Mouse (Mus musculus) small intestine, adult 2 months (tissue): ENCODE measurements around the gene Slc7a6os.
"Not testable (repeated sequence)": the region's sequence is repeated elsewhere in the genome, so short reads cannot be mapped to it uniquely, and the experiment has no call there.

Experiments
- CTCF ChIP-seq: fragments of 200-500 bp; IDR thresholded peaks from 2 replicates; pipeline ENCODE4 v1.5.1; 2012; ENCODE audit warnings: low read depth, mild to moderate bottlenecking, control low read depth, inconsistent platforms, low read length, moderate library complexity, mixed read lengths; ENCODE audit not compliant: insufficient replicate concordance, insufficient read length; ENCODE audit errors: extremely low read depth
- POLR2A ChIP-seq: fragments of 200-500 bp; IDR thresholded peaks from 2 replicates; pipeline ENCODE4 v1.6.1; 2012; ENCODE audit warnings: low read depth, mild to moderate bottlenecking, control low read depth, inconsistent platforms, low read length, moderate library complexity

DNA sequence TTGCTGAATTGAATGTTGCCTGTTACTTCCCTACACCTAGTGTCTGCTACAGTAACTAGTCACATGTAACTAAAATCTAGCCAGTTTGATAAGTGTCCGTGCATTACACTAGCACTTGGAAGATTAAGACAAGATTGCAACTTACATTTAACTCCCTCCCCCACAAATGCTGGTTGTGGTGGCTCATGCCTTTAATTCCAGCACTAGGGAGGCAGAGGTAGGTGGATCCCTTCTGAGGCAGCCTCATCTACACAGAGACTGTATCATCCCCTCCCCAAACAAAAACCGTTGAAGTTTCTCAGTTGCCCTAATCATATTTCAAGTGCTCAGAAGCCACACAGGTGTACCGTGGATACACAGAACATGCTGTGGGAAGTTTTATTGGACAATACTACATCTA, 11.1 kb downstream of the Slc7a6os start:
- TF ChIP-seq POLR2A, CTCF: not testable (repeated sequence)
